Mouse (Mus musculus) lung, postnatal 0 days (tissue): ENCODE data around the gene 4931414P19Rik. TPM values are rescaled to one million over a fixed set of nuclear protein-coding genes. Genes with fewer than 3 reads are reported as not detected.

Source experiments
- ATAC-seq: fragments of 200-750 bp; cut with Nextera tagmentation; 2 replicates; pipeline ENCODE4 v1.8.0; 2017; ENCODE audit warnings: moderate library complexity
- DNase-seq: peaks from one replicate; pipeline ENCODE4 v3.0.0-alpha.2; 2016; ENCODE audit warnings: low spot score
- H3K27ac ChIP-seq: fragments of 300-500 bp; sonication (generic); 2 replicates; pipeline ENCODE4 v1.5.1; 2014; ENCODE audit warnings: antibody characterized with exemption, mild to moderate bottlenecking, low read length, mixed read lengths
- H3K27me3 ChIP-seq: fragments of 300-500 bp; sonication (generic); replicated peaks from 2 replicates; pipeline ENCODE4 v1.6.1; 2014; ENCODE audit warnings: low read length, mixed read lengths; ENCODE audit not compliant: insufficient read depth
- H3K36me3 ChIP-seq: fragments of 300-500 bp; sonication (generic); 2 replicates; pipeline ENCODE4 v1.6.1; 2014; ENCODE audit warnings: low read length, mixed read lengths; ENCODE audit not compliant: insufficient read depth
- H3K4me1 ChIP-seq: fragments of 300-500 bp; sonication (generic); 2 replicates; pipeline ENCODE4 v1.6.1; 2014; ENCODE audit warnings: antibody characterized with exemption, low read depth, low read length, mixed read lengths; ENCODE audit not compliant: insufficient read depth
- H3K4me2 ChIP-seq: fragments of 300-500 bp; sonication (generic); replicated peaks from 2 replicates; pipeline ENCODE4 v1.6.1; 2014; ENCODE audit warnings: low read depth, mild to moderate bottlenecking, low read length, moderate library complexity, mixed read lengths
- H3K4me3 ChIP-seq: fragments of 300-500 bp; sonication (generic); 2 replicates; pipeline ENCODE4 v1.5.1; 2014; ENCODE audit warnings: low read depth, low read length
- H3K9ac ChIP-seq: fragments of 300-500 bp; sonication (generic); replicated peaks from 2 replicates; pipeline ENCODE4 v1.6.1; 2014; ENCODE audit warnings: low read depth, mild to moderate bottlenecking
- H3K9me3 ChIP-seq: fragments of 300-500 bp; sonication (generic); 2 replicates; pipeline ENCODE4 v1.6.1; 2016; ENCODE audit warnings: low read length, mixed read lengths
- CTCF ChIP-seq: IDR thresholded peaks from 2 replicates; pipeline ENCODE4 v1.5.1; 2016; ENCODE audit warnings: antibody characterized with exemption, mild to moderate bottlenecking
- EP300 ChIP-seq: IDR thresholded peaks from 2 replicates; pipeline ENCODE4 v1.6.1; 2016; ENCODE audit warnings: antibody characterized with exemption, mild to moderate bottlenecking, control low read depth
- WGBS: fragments of 180-500 bp; shearing (Covaris S2); extraction: QIAGEN DNeasy Blood & Tissue Kit; methylation state at CpG from one replicate; pipeline ENCODE4 v1.1.7; 2014; 5-methylcytosine and 5-hydroxymethylcytosine counted together
- polyA plus RNA-seq: library from polyadenylated mRNA; unstranded; fragments of >200 nt; fragmentation: Nextera tagmentation; extraction: Ambion mirVana; gene quantifications from 2 replicates; pipeline ENCODE4 v1.2.1, GENCODE M21; 2015

The 4931414P19Rik gene
- polyA plus RNA-seq, 1 experiment from 2014 or later: 3.8 TPM

DNA sequence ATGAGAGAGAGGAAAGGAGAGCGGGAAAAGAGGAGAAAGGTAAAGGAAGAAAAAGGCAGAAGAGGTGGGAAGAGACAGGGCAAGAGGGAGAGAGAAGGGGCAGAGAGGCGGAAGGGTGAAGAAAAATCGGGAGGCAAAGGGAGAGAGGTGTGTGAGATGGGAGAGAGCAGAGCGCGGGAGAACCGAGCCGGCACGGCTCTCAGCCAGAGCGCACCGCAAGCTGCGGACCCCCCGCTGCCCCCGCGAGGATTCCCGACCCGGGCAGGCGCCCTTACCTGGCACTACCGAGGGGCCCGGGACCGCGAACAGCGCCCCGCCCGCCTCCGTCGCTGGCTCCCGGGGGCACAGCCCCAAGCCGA is 35.1 kb upstream of the 4931414P19Rik start, which contains the start of gene Gm17606:
Gm17606 (plus strand) TSS at position 7 of the 359 bp plus-strand sequence.
- H3K4me3 ChIP-seq: peak within 1 kb of the TSS; percentile 62
- no peak within 1 kb of the TSS; the same call in 1 of the 2 replicates for H3K27ac ChIP-seq
- H3K4me2 ChIP-seq: peak within 1 kb of the TSS; percentile 97
- no peaks in the 10 kb centered on the region for H3K27me3 ChIP-seq
- no peak for TF ChIP-seq EP300
- no peak for TF ChIP-seq CTCF
- H3K4me1 ChIP-seq: no peaks in the 10 kb centered on the region
- peaks cover 21% of the 10 kb centered on the region for H3K36me3 ChIP-seq
- DNase-seq: no peak
- peak; percentile 8 for ATAC-seq
- no peaks in the 10 kb centered on the region for H3K9me3 ChIP-seq
- H3K9ac ChIP-seq: peak within 1 kb of the TSS; percentile 41
- WGBS: under 1% methylated on average over 21 of the region's 28 CpGs

DNA sequence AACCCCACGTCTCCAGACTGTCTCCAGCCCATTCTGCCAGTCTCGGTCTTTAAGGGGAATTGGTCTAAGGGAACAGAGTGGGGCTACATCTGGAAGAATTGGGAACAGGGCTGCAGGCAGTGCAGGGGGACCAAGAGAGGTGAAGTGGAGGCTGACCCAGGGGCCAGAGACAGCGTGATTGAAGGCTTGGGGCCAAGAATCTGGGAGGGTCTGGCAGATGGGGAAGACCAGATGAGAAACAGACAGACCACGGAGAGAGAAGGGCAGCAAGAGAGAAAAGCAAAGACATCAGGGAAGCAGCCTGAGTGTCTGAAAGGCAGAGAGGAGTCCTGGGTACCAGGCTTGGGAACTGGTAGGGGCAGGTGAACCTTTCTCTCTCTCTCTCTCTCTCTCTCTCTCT is 34.3 kb upstream of the 4931414P19Rik start:
- TF ChIP-seq EP300 (no peak), CTCF (no peak)
- H3K4me3 ChIP-seq: no peak overlapping the region
- peaks cover 13% of the 10 kb centered on the region for H3K36me3 ChIP-seq
- DNase-seq (no peak), ATAC-seq (no peak)
- no peak overlapping the region for H3K9ac ChIP-seq
- no peaks in the 10 kb centered on the region for H3K4me1 ChIP-seq
- H3K27ac ChIP-seq: no peak overlapping the region
- no peak overlapping the region for H3K4me2 ChIP-seq
- H3K27me3 ChIP-seq: no peaks in the 10 kb centered on the region
- H3K9me3 ChIP-seq: no peaks in the 10 kb centered on the region
- WGBS: 32% methylated on average over 4 of the region's 4 CpGs

DNA sequence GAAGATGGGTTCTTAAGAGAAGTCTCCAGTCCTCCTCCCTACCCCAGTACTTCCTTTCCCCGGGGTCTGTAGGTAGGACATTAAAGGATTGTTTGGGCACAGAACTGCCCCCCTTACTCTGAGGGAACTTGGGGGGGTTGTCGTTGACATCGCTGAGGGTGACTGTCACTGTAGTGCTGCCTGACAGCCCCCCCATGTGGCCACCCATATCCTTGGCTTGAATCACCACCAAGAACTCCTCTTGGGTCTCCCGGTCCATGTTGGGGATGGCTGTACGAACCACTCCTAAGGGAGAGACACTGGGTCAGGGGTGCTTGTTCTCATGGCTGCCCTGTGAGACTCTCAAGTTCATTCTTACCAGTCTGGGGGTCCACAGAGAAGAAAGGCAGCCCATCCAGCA is 32.4 kb upstream of the 4931414P19Rik start:
- no peaks in the 10 kb centered on the region for H3K27me3 ChIP-seq
- WGBS: 67% methylated on average over 5 of the region's 5 CpGs
- H3K27ac ChIP-seq: no peak overlapping the region
- H3K4me2 ChIP-seq: no peak overlapping the region
- no peaks in the 10 kb centered on the region for H3K9me3 ChIP-seq
- DNase-seq (no peak), ATAC-seq (no peak)
- no peak for TF ChIP-seq EP300
- TF ChIP-seq CTCF: peak; percentile 25; the same call in 1 of the 2 replicates
- no peak overlapping the region for H3K4me3 ChIP-seq
- H3K4me1 ChIP-seq: no peaks in the 10 kb centered on the region
- H3K9ac ChIP-seq: no peak overlapping the region
- 0 out of 2 replicates have a peak, but pooled peaks cover 4% of the 10 kb centered on the region for H3K36me3 ChIP-seq

DNA sequence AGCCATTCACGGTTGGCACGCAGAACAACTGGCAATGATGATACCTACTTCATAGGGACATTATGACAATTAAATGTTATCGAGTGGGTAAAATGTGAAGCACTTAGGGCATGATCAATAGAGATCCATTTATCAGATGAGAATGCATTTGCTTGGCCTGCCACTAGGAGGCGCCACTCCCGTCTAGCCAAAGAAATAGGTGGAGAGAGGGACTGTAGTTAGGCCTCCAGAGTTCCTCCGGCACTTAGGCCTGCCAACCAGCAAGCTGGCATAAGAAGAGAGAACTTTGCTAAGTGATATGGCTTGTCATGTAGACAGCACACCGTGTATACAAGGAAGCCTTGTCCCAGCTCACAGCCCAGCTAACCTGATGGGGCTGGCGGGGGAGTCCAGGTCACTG is 31.2 kb upstream of the 4931414P19Rik start:
- Histone ChIP-seq H3K4me3 (no peak overlapping the region), H3K4me1 (no peaks in the 10 kb centered on the region), H3K9me3 (no peaks in the 10 kb centered on the region), H3K27me3 (no peaks in the 10 kb centered on the region), H3K27ac (no peak overlapping the region), H3K36me3 (0 out of 2 replicates have a peak, but pooled peaks cover 5% of the 10 kb centered on the region), H3K9ac (no peak overlapping the region), H3K4me2 (no peak overlapping the region)
- ATAC-seq: no peak
- 49% methylated on average over 8 of the region's 8 CpGs for WGBS
- peak; percentile 93 for TF ChIP-seq CTCF
- TF ChIP-seq EP300: no peak
- DNase-seq: peak; percentile 55

DNA sequence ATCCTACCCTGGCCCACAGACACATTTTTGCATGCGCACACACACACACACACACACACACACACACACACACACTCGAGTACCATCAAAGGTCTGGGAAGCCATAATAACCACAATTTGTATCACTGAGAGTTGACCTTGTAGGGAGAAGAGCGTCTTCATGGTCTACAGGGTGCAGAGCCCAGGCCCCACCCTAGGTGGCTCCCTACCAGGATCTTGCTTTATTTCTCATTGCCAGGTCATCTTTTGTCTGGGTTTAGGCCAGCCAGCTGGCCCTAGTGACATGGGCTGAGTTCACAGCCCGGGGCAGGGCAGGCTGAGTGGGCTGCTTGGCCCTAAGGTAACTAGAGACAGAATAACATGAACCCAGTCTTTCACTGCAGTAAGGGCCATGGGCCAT is 28.4 kb upstream of the 4931414P19Rik start:
- ATAC-seq (no peak; the same call in 1 of the 2 replicates), DNase-seq (no peak)
- H3K27ac ChIP-seq: no peak overlapping the region
- H3K36me3 ChIP-seq: 0 out of 2 replicates have a peak, but pooled peaks cover 5% of the 10 kb centered on the region
- TF ChIP-seq EP300 (no peak), CTCF (peak; percentile 40)
- 83% methylated on average over 4 of the region's 4 CpGs for WGBS
- no peak overlapping the region for H3K4me3 ChIP-seq
- H3K4me1 ChIP-seq: no peaks in the 10 kb centered on the region
- H3K27me3 ChIP-seq: no peaks in the 10 kb centered on the region
- no peaks in the 10 kb centered on the region for H3K9me3 ChIP-seq
- no peak overlapping the region for H3K9ac ChIP-seq
- H3K4me2 ChIP-seq: no peak overlapping the region

DNA sequence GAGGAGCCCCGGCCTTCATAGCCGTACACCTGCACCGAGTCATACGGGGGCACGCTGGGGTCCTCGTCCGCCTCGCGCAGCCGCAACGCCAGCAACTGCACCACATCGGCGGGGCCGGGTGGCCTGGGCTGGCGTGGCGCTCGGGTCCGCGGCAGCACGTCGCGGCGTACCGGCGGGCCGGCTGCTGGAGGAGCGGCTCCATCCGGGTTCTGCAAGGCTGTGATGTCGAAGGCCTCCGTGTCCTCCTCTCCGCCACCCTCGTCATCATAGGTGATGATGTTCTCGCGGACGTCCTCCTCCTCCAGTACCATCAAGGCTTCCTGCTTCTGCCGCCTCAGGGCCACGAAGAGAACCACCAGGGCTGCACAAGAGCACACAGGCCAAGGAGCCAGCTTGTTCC is 26.5 kb upstream of the 4931414P19Rik start:
- H3K27me3 ChIP-seq: no peaks in the 10 kb centered on the region
- WGBS: 86% methylated on average over 20 of the region's 37 CpGs
- no peak overlapping the region for H3K4me2 ChIP-seq
- ATAC-seq (no peak), DNase-seq (no peak)
- no peaks in the 10 kb centered on the region for H3K4me1 ChIP-seq
- 0 out of 2 replicates have a peak, but pooled peaks cover 5% of the 10 kb centered on the region for H3K36me3 ChIP-seq
- H3K4me3 ChIP-seq: no peak overlapping the region
- no peak overlapping the region for H3K9ac ChIP-seq
- no peaks in the 10 kb centered on the region for H3K9me3 ChIP-seq
- no peak for TF ChIP-seq EP300
- TF ChIP-seq CTCF: no peak
- no peak overlapping the region for H3K27ac ChIP-seq

DNA sequence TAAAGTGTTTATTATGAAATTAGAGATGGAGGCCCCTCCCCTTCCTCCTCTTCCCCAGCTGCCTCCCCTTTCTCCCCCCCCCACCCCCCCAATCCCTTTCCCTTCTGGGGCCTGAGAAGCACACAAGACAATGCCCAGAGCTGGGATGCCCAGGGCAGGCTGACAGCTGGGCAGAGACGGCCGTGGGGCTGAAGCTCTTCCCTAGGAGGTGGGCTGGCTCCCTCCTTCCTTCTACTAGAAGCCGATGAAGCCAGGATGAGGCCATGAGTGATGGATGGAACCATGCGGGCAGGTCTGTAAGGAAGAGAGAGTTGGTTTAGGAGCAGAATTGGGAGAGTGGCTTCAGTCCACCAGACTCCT is 25.4 kb upstream of the 4931414P19Rik start:
- no peak for DNase-seq
- no peak overlapping the region for H3K27ac ChIP-seq
- no peak overlapping the region for H3K9ac ChIP-seq
- 0 out of 2 replicates have a peak, but pooled peaks cover 5% of the 10 kb centered on the region for H3K36me3 ChIP-seq
- H3K4me1 ChIP-seq: no peaks in the 10 kb centered on the region
- no peaks in the 10 kb centered on the region for H3K9me3 ChIP-seq
- no peak overlapping the region for H3K4me3 ChIP-seq
- TF ChIP-seq EP300 (no peak), CTCF (no peak)
- WGBS: 53% methylated on average over 4 of the region's 4 CpGs
- no peak for ATAC-seq
- no peaks in the 10 kb centered on the region for H3K27me3 ChIP-seq
- H3K4me2 ChIP-seq: no peak overlapping the region
